Mouse (Mus musculus) ES-Bruce4 (cell line): ENCODE data around the gene Cmklr1. TPM values are rescaled to one million over a fixed set of nuclear protein-coding genes. Genes with fewer than 3 reads are reported as not detected.

Experiments
- H3K27ac ChIP-seq: 2 replicates; pipeline ENCODE4 v1.5.1; 2012; ENCODE audit warnings: low read length, inconsistent platforms; ENCODE audit not compliant: insufficient read depth
- H3K27me3 ChIP-seq: 2 replicates; pipeline ENCODE4 v1.6.1; 2012; ENCODE audit warnings: mild to moderate bottlenecking, low read length, inconsistent platforms; ENCODE audit not compliant: control insufficient read depth, poor library complexity, insufficient read depth, severe bottlenecking
- H3K36me3 ChIP-seq: 2 replicates; pipeline ENCODE4 v1.6.1; 2012; ENCODE audit warnings: inconsistent platforms, mild to moderate bottlenecking, low read length, moderate library complexity; ENCODE audit not compliant: control insufficient read depth, poor library complexity, insufficient read depth, severe bottlenecking
- H3K4me1 ChIP-seq: one replicate; pipeline ENCODE4 v1.8.1; 2011; ENCODE audit warnings: low read length; ENCODE audit not compliant: control insufficient read depth, insufficient read depth
- H3K4me3 ChIP-seq: 2 replicates; pipeline ENCODE4 v1.5.1; 2011; ENCODE audit warnings: low read depth, mild to moderate bottlenecking, low read length
- H3K9ac ChIP-seq: 2 replicates; pipeline ENCODE4 v1.6.1; 2012; ENCODE audit warnings: low read depth, mild to moderate bottlenecking, inconsistent platforms; ENCODE audit not compliant: poor library complexity, severe bottlenecking
- H3K9me3 ChIP-seq: replicated peaks from 2 replicates; pipeline ENCODE4 v1.6.1; 2012; ENCODE audit warnings: mild to moderate bottlenecking, low read length, inconsistent platforms; ENCODE audit not compliant: control insufficient read depth, poor library complexity, insufficient read depth, severe bottlenecking
- CTCF ChIP-seq: IDR thresholded peaks from one replicate; pipeline ENCODE4 v1.8.1; 2011; ENCODE audit warnings: low read depth, low read length
- EP300 ChIP-seq: IDR thresholded peaks from 2 replicates; pipeline ENCODE4 v1.6.1; 2011; ENCODE audit warnings: low read depth, low read length; ENCODE audit not compliant: insufficient read depth
- POLR2A ChIP-seq: IDR thresholded peaks from one replicate; pipeline ENCODE4 v1.8.1; 2011; ENCODE audit warnings: low read length; ENCODE audit not compliant: insufficient read depth
- polyA plus RNA-seq: library from polyadenylated mRNA; stranded (reverse); fragments of >200 nt; gene quantifications from 2 replicates; pipeline ENCODE4 v1.2.4, GENCODE M21; 2011; ENCODE audit warnings: low read depth; ENCODE audit not compliant: missing spikeins, insufficient read depth, insufficient read length

Gene Cmklr1
- polyA plus RNA-seq, 1 experiment: 2.1 TPM

- Histone ChIP-seq H3K4me1 (peaks cover 3% of the 10 kb centered on the region), H3K9ac (no peak overlapping the region), H3K4me3 (no peak overlapping the region), H3K9me3 (0 out of 2 replicates have a peak, but pooled peaks cover 2% of the 10 kb centered on the region), H3K27me3 (no peaks in the 10 kb centered on the region), H3K27ac (no peak overlapping the region; the same call in 1 of the 2 replicates), H3K36me3 (no peaks in the 10 kb centered on the region)
- TF ChIP-seq POLR2A (peak; percentile 95), CTCF (no peak), EP300 (peak; percentile 85; the same call in 1 of the 2 replicates)
These were observed 14.5 kb upstream of the Cmklr1 start for GRCm38 (mm10) chr5:113664629-113665195.

- Histone ChIP-seq H3K9me3 (0 out of 2 replicates have a peak, but pooled peaks cover 2% of the 10 kb centered on the region), H3K9ac (no peak overlapping the region), H3K4me3 (no peak overlapping the region), H3K36me3 (no peaks in the 10 kb centered on the region), H3K27ac (no peak overlapping the region), H3K4me1 (peaks cover 3% of the 10 kb centered on the region), H3K27me3 (no peaks in the 10 kb centered on the region)
- TF ChIP-seq POLR2A (no peak), EP300 (no peak), CTCF (no peak)
These were observed 13.9 kb upstream of the Cmklr1 start for GRCm38 (mm10) chr5:113664127-113664526.

- no peak overlapping the region for H3K27ac ChIP-seq
These were observed 10.6 kb upstream of the Cmklr1 start for GRCm38 (mm10) chr5:113660872-113661271.

GRCm38 (mm10) chr5:113654821-113655220, 4.6 kb upstream of the Cmklr1 start:
- Histone ChIP-seq H3K27me3 (no peaks in the 10 kb centered on the region), H3K27ac (no peak overlapping the region), H3K4me1 (peaks cover 6% of the 10 kb centered on the region), H3K4me3 (no peak overlapping the region), H3K36me3 (no peaks in the 10 kb centered on the region), H3K9ac (no peak overlapping the region), H3K9me3 (no peaks in the 10 kb centered on the region)
- no peak for TF ChIP-seq POLR2A
- no peak for TF ChIP-seq EP300
- no peak for TF ChIP-seq CTCF

More at GRCm38 (mm10) chr5:113660872-113661271, 10.6 kb upstream of the Cmklr1 start:
- no peaks in the 10 kb centered on the region for H3K36me3 ChIP-seq
- H3K4me3 ChIP-seq: peak overlapping the region; percentile 40
- peaks cover 3% of the 10 kb centered on the region for H3K4me1 ChIP-seq
- no peaks in the 10 kb centered on the region for H3K27me3 ChIP-seq
- H3K9me3 ChIP-seq: 0 out of 2 replicates have a peak, but pooled peaks cover 2% of the 10 kb centered on the region
- TF ChIP-seq EP300: no peak
- TF ChIP-seq CTCF: peak; percentile 34
- TF ChIP-seq POLR2A: no peak
- H3K9ac ChIP-seq: peak overlapping the region; percentile 7; the same call in 1 of the 2 replicates

- Histone ChIP-seq H3K27ac (no peak overlapping the region), H3K9ac (no peak overlapping the region), H3K9me3 (no peaks in the 10 kb centered on the region), H3K36me3 (no peaks in the 10 kb centered on the region), H3K4me1 (peaks cover 6% of the 10 kb centered on the region), H3K4me3 (no peak overlapping the region), H3K27me3 (no peaks in the 10 kb centered on the region)
- TF ChIP-seq POLR2A (no peak), CTCF (no peak)
These were observed 4.0 kb upstream of the Cmklr1 start for GRCm38 (mm10) chr5:113654206-113654605.

GRCm38 (mm10) chr5:113652215-113652614, 2.0 kb upstream of the Cmklr1 start:
- Histone ChIP-seq H3K4me1 (peaks cover 6% of the 10 kb centered on the region), H3K9ac (no peak overlapping the region), H3K27me3 (no peaks in the 10 kb centered on the region), H3K27ac (no peak overlapping the region), H3K9me3 (no peaks in the 10 kb centered on the region), H3K36me3 (no peaks in the 10 kb centered on the region), H3K4me3 (no peak overlapping the region)
- peak; percentile 38; the same call in 1 of the 2 replicates for TF ChIP-seq EP300
- no peak for TF ChIP-seq POLR2A
